Mouse (Mus musculus): ENCODE measurements around the gene Gab2. TPM values are rescaled to one million over a fixed set of nuclear protein-coding genes. Genes with fewer than 3 reads are reported as not detected.

Gene Gab2
- polyA plus RNA-seq, 1 experiment from 2014 or later: 16.9 TPM

DNA sequence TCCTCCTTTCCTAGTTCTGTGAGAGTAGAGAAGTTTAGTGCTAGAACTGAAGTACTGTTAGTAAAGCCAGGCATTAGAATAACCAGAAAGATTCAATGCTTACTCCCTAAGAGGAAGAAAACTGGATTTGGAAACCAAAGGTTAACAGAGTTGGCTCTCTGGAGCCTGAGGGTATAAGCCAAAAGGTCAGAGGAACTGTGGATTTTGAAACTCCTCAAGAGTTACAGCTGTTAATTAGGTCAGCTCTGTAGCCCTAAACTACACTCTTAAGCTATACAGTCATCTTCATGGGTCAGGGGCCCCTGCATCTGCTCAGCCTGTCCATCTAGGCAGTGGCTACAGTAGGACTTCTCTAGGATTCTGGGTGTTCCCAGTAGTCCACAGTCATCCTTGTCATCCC, 4.4 kb upstream of the Gab2 start:
- H3K27ac ChIP-seq (ENCODE audit: low read length): no peak overlapping the region
- H3K27me3 ChIP-seq (replicated peaks; ENCODE audit: control insufficient read depth, insufficient read depth, low read length): no peaks in the 10 kb centered on the region
- H3K36me3 ChIP-seq (ENCODE audit: control insufficient read depth, insufficient read depth): no peaks in the 10 kb centered on the region
- H3K9me3 ChIP-seq (ENCODE audit: control insufficient read depth, low read length): no peaks in the 10 kb centered on the region
- no peak overlapping the region for H3K9ac ChIP-seq (replicated peaks; ENCODE audit: low read depth, low read length)
- H3K4me2 ChIP-seq (ENCODE audit: low read length): no peak overlapping the region
- no peak overlapping the region for H3K4me3 ChIP-seq (replicated peaks; ENCODE audit: low read length)
- 0 out of 2 replicates have a peak, but pooled peaks cover 5% of the 10 kb centered on the region for H3K4me1 ChIP-seq (replicated peaks; ENCODE audit: control insufficient read depth, insufficient read depth, low read length)
- ATAC-seq: no peak

DNA sequence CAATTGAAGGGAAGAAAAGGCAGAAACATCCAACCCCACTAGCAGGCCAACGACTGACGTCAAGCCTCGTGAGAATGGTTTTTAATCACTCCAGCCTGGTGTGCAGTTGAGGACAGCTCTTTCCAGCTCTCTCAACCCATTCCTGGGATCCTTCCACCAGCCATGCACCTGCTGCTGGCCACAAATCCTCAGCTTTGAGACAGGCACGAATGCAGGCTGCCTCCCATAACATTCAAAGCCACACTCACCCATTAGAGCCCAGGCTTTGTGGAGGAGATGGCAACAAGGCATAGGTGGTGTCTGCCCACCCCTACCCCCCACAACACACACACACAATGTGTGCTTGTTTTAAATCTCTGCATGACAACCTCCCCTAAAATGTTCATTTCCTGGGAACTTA, 2.7 kb upstream of the Gab2 start:
- peaks cover 5% of the 10 kb centered on the region for H3K4me1 ChIP-seq (replicated peaks; ENCODE audit: control insufficient read depth, insufficient read depth, low read length)
- H3K36me3 ChIP-seq (ENCODE audit: control insufficient read depth, insufficient read depth): no peaks in the 10 kb centered on the region
- no peak overlapping the region for H3K9ac ChIP-seq (replicated peaks; ENCODE audit: low read depth, low read length)
- no peak overlapping the region for H3K4me2 ChIP-seq (ENCODE audit: low read length)
- H3K9me3 ChIP-seq (ENCODE audit: control insufficient read depth, low read length): no peaks in the 10 kb centered on the region
- H3K27me3 ChIP-seq (replicated peaks; ENCODE audit: control insufficient read depth, insufficient read depth, low read length): no peaks in the 10 kb centered on the region
- no peak overlapping the region for H3K4me3 ChIP-seq (replicated peaks; ENCODE audit: low read length)
- ATAC-seq: no peak
- no peak overlapping the region for H3K27ac ChIP-seq (ENCODE audit: low read length)
- WGBS: 45% methylated on average over 4 of the region's 4 CpGs

DNA sequence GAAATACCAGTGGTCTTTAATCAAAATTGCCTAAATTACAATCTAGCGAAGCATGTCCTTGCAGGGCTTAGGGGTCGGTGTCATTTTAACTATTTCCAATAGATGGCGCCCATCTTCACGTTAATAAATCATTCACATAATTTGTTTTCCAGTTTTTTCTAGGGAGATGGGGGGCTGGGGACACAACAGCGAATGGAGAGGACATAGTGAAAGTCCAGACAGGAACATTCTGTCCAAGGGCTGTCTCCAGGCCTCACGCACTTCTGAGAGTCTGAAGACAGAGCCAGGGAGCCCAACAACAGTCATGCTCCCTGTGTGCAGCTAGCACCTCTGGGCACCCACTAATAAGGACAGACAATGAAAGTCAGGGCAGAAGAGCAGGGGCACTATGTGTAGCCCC, 2.2 kb upstream of the Gab2 start:
- H3K27me3 ChIP-seq (replicated peaks; ENCODE audit: control insufficient read depth, insufficient read depth, low read length): no peaks in the 10 kb centered on the region
- WGBS: 10% methylated on average over 6 of the region's 6 CpGs
- peaks cover 5% of the 10 kb centered on the region for H3K4me1 ChIP-seq (replicated peaks; ENCODE audit: control insufficient read depth, insufficient read depth, low read length)
- no peak overlapping the region for H3K4me2 ChIP-seq (ENCODE audit: low read length)
- no peak overlapping the region for H3K9ac ChIP-seq (replicated peaks; ENCODE audit: low read depth, low read length)
- no peak overlapping the region for H3K27ac ChIP-seq (ENCODE audit: low read length)
- H3K4me3 ChIP-seq (replicated peaks; ENCODE audit: low read length): no peak overlapping the region
- no peaks in the 10 kb centered on the region for H3K36me3 ChIP-seq (ENCODE audit: control insufficient read depth, insufficient read depth)
- no peak for ATAC-seq
- H3K9me3 ChIP-seq (ENCODE audit: control insufficient read depth, low read length): no peaks in the 10 kb centered on the region

DNA sequence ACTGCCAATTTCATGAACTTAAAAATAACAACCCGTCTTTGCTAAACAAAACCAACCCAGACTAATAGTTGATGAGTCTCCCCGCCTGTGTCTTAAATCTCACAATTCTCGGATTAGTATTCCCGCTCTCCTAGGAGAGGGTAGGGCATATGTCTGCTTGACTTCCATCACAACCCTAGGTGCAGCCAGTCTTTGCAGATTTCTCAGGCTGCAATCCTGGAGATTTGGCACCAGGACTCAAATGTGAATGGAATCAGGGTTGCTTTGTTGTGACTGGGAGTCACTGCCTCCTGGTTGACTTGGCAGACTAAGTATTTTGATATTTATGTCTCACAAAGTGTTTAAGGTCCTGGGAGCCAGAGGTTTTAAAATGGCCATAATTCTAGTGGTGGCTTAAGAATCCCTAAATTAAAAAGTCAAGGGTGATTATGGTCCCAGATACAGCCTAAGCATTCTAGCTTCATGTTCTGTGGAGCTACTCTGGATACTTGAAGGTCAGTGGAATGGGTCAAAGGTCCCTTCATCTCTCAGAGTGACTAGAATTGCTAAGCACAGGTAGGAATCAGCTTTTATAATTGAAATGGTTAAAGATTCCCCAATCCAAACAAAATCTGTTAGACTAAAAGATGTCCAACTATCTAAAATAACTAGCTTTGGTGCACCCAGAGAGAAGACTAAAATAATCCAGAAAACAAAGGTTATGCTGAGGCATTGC, 1.6 kb upstream of the Gab2 start:
- Histone ChIP-seq H3K9me3 (ENCODE audit: control insufficient read depth, low read length) (no peaks in the 10 kb centered on the region), H3K4me3 (replicated peaks; ENCODE audit: low read length) (no peak overlapping the region), H3K9ac (replicated peaks; ENCODE audit: low read depth, low read length) (no peak overlapping the region), H3K4me1 (replicated peaks; ENCODE audit: control insufficient read depth, insufficient read depth, low read length) (peaks cover 5% of the 10 kb centered on the region), H3K36me3 (ENCODE audit: control insufficient read depth, insufficient read depth) (no peaks in the 10 kb centered on the region), H3K27me3 (replicated peaks; ENCODE audit: control insufficient read depth, insufficient read depth, low read length) (no peaks in the 10 kb centered on the region), H3K4me2 (ENCODE audit: low read length) (no peak overlapping the region), H3K27ac (ENCODE audit: low read length) (no peak overlapping the region)
- ATAC-seq: no peak
- 61% methylated on average over 4 of the region's 4 CpGs for WGBS

DNA sequence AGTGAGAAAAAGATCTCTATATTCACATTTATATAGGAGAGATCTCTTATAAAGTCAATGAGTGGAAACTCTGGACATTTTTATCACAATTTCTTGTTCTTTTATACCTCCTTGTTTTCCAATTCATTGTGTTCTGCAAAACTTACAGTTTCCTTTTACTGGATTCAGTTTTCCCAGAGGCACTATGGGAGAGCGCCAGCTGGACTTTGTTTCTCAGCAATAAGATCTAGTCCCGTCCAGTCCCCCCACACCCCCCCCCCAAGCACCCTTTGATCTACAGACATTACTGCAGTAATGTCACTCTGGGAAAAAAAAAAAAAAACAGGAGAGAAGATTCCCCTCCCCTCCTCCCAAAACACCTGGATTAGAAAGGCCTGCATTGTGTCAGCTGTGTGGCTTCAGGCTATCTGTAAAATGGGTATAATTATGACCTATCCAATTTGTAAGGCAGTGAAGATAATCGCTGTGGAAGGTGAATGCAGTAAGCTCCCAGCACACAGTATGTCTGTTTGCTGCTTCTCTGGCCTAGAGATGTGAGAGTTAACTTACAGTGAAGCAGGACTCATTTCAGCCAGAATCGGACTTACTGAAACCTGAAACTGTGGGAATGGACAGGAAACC, 655 bp upstream of the Gab2 start:
- Histone ChIP-seq H3K27ac (ENCODE audit: low read length) (no peak overlapping the region), H3K9me3 (ENCODE audit: control insufficient read depth, low read length) (no peaks in the 10 kb centered on the region), H3K4me1 (replicated peaks; ENCODE audit: control insufficient read depth, insufficient read depth, low read length) (peaks cover 5% of the 10 kb centered on the region), H3K4me3 (replicated peaks; ENCODE audit: low read length) (peak overlapping the region; percentile 79), H3K9ac (replicated peaks; ENCODE audit: low read depth, low read length) (peak overlapping the region; percentile 85), H3K4me2 (ENCODE audit: low read length) (peak overlapping the region; percentile 74), H3K27me3 (replicated peaks; ENCODE audit: control insufficient read depth, insufficient read depth, low read length) (no peaks in the 10 kb centered on the region), H3K36me3 (ENCODE audit: control insufficient read depth, insufficient read depth) (no peaks in the 10 kb centered on the region)
- ATAC-seq: no peak
- WGBS: 29% methylated on average over 4 of the region's 4 CpGs

DNA sequence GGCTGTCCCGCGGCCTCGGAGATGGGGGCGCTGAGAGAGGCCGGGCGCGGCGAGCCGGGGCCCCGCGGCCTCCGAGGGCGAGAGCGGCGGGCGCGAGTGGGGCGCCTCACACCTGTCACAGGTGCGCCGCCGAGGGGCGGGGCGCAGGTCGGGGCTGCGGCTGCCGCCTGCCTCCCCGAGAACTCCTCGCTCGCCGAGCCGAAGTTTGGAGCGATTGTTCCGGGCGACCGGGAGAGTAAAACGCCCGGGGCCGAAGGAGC, 503 bp downstream of the Gab2 start:
- H3K9me3 ChIP-seq (ENCODE audit: control insufficient read depth, low read length): no peaks in the 10 kb centered on the region
- peaks cover 5% of the 10 kb centered on the region for H3K4me1 ChIP-seq (replicated peaks; ENCODE audit: control insufficient read depth, insufficient read depth, low read length)
- H3K36me3 ChIP-seq (ENCODE audit: control insufficient read depth, insufficient read depth): no peaks in the 10 kb centered on the region
- H3K4me2 ChIP-seq (ENCODE audit: low read length): peak overlapping the region; percentile 74
- H3K4me3 ChIP-seq (replicated peaks; ENCODE audit: low read length): peak overlapping the region; percentile 79
- H3K27me3 ChIP-seq (replicated peaks; ENCODE audit: control insufficient read depth, insufficient read depth, low read length): no peaks in the 10 kb centered on the region
- H3K27ac ChIP-seq (ENCODE audit: low read length): peak overlapping the region; percentile 62
- peak overlapping the region; percentile 85 for H3K9ac ChIP-seq (replicated peaks; ENCODE audit: low read depth, low read length)
- WGBS: 0% methylated on average over 33 of the region's 38 CpGs
- ATAC-seq: no peak

DNA sequence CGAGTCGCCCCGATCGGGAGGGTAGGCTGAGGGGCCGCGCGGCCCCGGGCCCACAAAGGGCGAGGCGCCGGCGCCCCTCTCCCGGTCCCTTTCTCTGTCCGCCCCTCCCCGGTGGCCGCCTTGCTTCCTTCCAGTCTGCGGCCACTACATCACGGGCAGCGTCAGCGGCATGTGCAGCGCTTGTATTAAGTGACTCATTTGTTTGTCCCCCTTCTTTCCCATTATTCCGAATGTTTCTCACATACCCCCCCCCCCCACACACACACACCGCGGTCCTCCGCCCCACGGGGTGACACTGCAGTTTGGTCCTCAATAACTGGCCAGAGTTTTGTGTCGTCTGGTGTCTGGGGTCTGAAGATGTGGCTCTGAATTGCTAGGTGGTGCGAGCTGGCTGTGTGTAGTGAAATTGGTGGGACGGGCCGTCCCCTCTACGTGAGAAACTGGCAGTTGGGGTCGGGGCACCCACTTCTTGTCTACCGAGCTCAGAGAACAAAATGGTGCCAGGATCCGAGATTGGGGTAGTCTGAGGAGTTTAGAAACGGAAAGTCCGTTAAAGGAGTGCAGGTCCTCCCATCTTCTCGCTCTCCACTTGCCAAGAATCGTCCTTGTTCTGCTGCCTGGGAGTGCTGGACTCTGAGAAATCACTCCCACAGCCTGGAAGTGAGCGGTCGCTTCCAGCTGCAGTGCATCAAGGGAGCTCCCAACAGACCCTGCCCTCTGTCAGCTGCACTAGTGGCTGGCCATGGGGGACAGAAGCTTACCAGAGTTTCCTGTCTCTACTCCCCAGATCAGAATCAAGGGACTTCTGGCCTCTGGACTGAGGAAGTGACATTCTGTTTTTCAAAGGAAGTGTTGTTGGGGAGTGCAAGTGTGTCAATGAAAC, 1.1 kb downstream of the Gab2 start:
- H3K4me1 ChIP-seq (replicated peaks; ENCODE audit: control insufficient read depth, insufficient read depth, low read length): peaks cover 5% of the 10 kb centered on the region
- peak overlapping the region; percentile 85 for H3K9ac ChIP-seq (replicated peaks; ENCODE audit: low read depth, low read length)
- H3K4me2 ChIP-seq (ENCODE audit: low read length): peak overlapping the region; percentile 74
- H3K9me3 ChIP-seq (ENCODE audit: control insufficient read depth, low read length): no peaks in the 10 kb centered on the region
- H3K27me3 ChIP-seq (replicated peaks; ENCODE audit: control insufficient read depth, insufficient read depth, low read length): no peaks in the 10 kb centered on the region
- H3K36me3 ChIP-seq (ENCODE audit: control insufficient read depth, insufficient read depth): no peaks in the 10 kb centered on the region
- peak overlapping the region; percentile 62 for H3K27ac ChIP-seq (ENCODE audit: low read length)
- peak; percentile 47 for ATAC-seq
- 0% methylated on average over 37 of the region's 40 CpGs for WGBS
- H3K4me3 ChIP-seq (replicated peaks; ENCODE audit: low read length): peak overlapping the region; percentile 79

DNA sequence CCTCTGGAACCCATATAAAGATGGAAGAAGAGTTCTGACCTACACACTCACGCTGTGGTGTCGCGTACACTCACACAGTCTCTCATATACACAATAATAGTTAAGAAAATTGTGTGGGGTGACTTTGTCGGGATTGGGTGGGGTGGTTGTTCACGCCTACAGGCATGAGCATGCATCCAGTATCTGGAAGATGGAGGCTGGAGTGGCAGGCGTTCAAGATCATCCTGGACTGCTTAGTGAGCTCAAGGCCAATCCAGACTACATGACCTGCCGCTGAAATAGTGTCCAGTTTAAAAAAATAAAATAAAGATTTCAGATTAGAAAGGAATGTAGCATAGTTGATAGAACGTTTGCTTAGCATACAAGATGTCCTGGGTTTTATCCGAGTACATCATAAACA, 2.2 kb downstream of the Gab2 start:
- WGBS: 85% methylated on average over 9 of the region's 9 CpGs
- ATAC-seq: no peak
- H3K4me2 ChIP-seq (ENCODE audit: low read length): no peak overlapping the region
- no peak overlapping the region for H3K9ac ChIP-seq (replicated peaks; ENCODE audit: low read depth, low read length)
- H3K27me3 ChIP-seq (replicated peaks; ENCODE audit: control insufficient read depth, insufficient read depth, low read length): no peaks in the 10 kb centered on the region
- H3K27ac ChIP-seq (ENCODE audit: low read length): no peak overlapping the region
- H3K36me3 ChIP-seq (ENCODE audit: control insufficient read depth, insufficient read depth): no peaks in the 10 kb centered on the region
- H3K9me3 ChIP-seq (ENCODE audit: control insufficient read depth, low read length): no peaks in the 10 kb centered on the region
- no peak overlapping the region for H3K4me3 ChIP-seq (replicated peaks; ENCODE audit: low read length)
- peaks cover 5% of the 10 kb centered on the region for H3K4me1 ChIP-seq (replicated peaks; ENCODE audit: control insufficient read depth, insufficient read depth, low read length)

DNA sequence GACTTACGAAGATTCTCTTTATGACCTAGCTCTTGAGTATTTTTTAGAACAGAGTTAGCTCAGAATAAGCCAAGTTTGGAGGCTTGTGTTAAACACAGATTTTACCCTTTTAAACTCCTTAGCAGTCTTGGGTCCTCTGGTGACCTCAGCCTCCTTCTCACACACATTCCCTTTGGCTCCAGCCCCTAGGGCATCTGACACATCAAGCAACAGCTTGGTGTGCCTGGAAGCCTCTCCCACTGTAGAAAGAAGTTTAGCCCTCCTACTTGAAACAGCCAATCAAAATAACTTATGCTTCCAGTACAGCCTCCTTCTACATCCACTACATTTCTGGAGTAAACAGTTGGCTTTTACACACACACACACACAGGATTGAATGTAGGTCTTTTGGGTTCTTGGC, 2.8 kb downstream of the Gab2 start:
- H3K9ac ChIP-seq (replicated peaks; ENCODE audit: low read depth, low read length): no peak overlapping the region
- 97% methylated on average over 1 of the region's 1 CpGs for WGBS
- H3K36me3 ChIP-seq (ENCODE audit: control insufficient read depth, insufficient read depth): no peaks in the 10 kb centered on the region
- no peaks in the 10 kb centered on the region for H3K27me3 ChIP-seq (replicated peaks; ENCODE audit: control insufficient read depth, insufficient read depth, low read length)
- no peak overlapping the region for H3K4me3 ChIP-seq (replicated peaks; ENCODE audit: low read length)
- H3K9me3 ChIP-seq (ENCODE audit: control insufficient read depth, low read length): no peaks in the 10 kb centered on the region
- H3K27ac ChIP-seq (ENCODE audit: low read length): no peak overlapping the region
- ATAC-seq: no peak
- H3K4me1 ChIP-seq (replicated peaks; ENCODE audit: control insufficient read depth, insufficient read depth, low read length): peaks cover 5% of the 10 kb centered on the region
- H3K4me2 ChIP-seq (ENCODE audit: low read length): no peak overlapping the region

Measured in forebrain, embryonic 16.5 days (tissue).